ENCODE assay signal across 8 mouse cellular contexts in genomic region chr1:55025656-55026430, GRCm38 (mm10). TPM values are rescaled to one million over a fixed set of nuclear protein-coding genes. Genes with fewer than 3 reads are reported as not detected.
DNase-seq lines count a peak whose midpoint lies in the region; ATAC-seq and TF ChIP-seq lines count a peak whose summit lies in the region.

No protein-coding gene starts in this region.

- peak overlapping the region; percentile 95 for H3K9ac ChIP-seq in kidney, embryonic 15.5 days
- peak overlapping the region; percentile 99 for H3K9ac ChIP-seq in heart, embryonic 12.5 days
- H3K9ac ChIP-seq in limb, embryonic 14.5 days (ENCODE audit: low read depth, low read length, severe bottlenecking) = peak overlapping the region; percentile 98
- H3K9ac ChIP-seq in neural tube, embryonic 14.5 days (replicated peaks; ENCODE audit: low read depth, low read length) = peak overlapping the region; percentile 97

- no peak for ATAC-seq in kidney, embryonic 15.5 days (replicated peaks; ENCODE audit: low FRiP score)
- ATAC-seq in heart, embryonic 12.5 days (ENCODE audit: insufficient number of reproducible peaks, low FRiP score) = no peak
- no peak for ATAC-seq in limb, embryonic 14.5 days (ENCODE audit: low FRiP score, low read depth)
- no peak for ATAC-seq in neural tube, embryonic 14.5 days (ENCODE audit: low read depth)

- peaks cover 8% of the 10 kb centered on the region for H3K4me1 ChIP-seq in kidney, embryonic 15.5 days
- peaks cover 11% of the 10 kb centered on the region for H3K4me1 ChIP-seq in heart, embryonic 12.5 days (replicated peaks)
- H3K4me1 ChIP-seq in limb, embryonic 14.5 days (ENCODE audit: control insufficient read depth, insufficient read depth, low read length) = peaks cover 5% of the 10 kb centered on the region; the same call in 1 of the 2 replicates
- peaks cover 8% of the 10 kb centered on the region for H3K4me1 ChIP-seq in neural tube, embryonic 14.5 days (ENCODE audit: control insufficient read depth, insufficient read depth, low read length)

- TF ChIP-seq POLR2A in limb, embryonic 14.5 days (IDR thresholded peaks at IDR 0.05; ENCODE audit: borderline replicate concordance, extremely low read depth, insufficient read depth, insufficient read length) = no peak

- peaks cover 9% of the 10 kb centered on the region; the same call in 1 of the 2 replicates for H3K36me3 ChIP-seq in kidney, embryonic 15.5 days
- 0 out of 2 replicates have a peak, but pooled peaks cover 4% of the 10 kb centered on the region for H3K36me3 ChIP-seq in heart, embryonic 12.5 days
- no peaks in the 10 kb centered on the region for H3K36me3 ChIP-seq in limb, embryonic 14.5 days (ENCODE audit: control insufficient read depth, insufficient read depth, low read length)
- H3K36me3 ChIP-seq in neural tube, embryonic 14.5 days (ENCODE audit: control insufficient read depth, insufficient read depth, low read length) = no peaks in the 10 kb centered on the region

- no peaks in the 10 kb centered on the region for H3K9me3 ChIP-seq in kidney, embryonic 15.5 days (replicated peaks)
- no peaks in the 10 kb centered on the region for H3K9me3 ChIP-seq in heart, embryonic 12.5 days (replicated peaks)
- no peaks in the 10 kb centered on the region for H3K9me3 ChIP-seq in limb, embryonic 14.5 days (ENCODE audit: control insufficient read depth, low read length)
- no peaks in the 10 kb centered on the region for H3K9me3 ChIP-seq in neural tube, embryonic 14.5 days (ENCODE audit: control insufficient read depth, low read length)

- peak overlapping the region; percentile 71 for H3K4me2 ChIP-seq in kidney, embryonic 15.5 days
- H3K4me2 ChIP-seq in heart, embryonic 12.5 days = peak overlapping the region; percentile 86
- peak overlapping the region; percentile 79 for H3K4me2 ChIP-seq in limb, embryonic 14.5 days (replicated peaks; ENCODE audit: low read depth, low read length, severe bottlenecking)
- peak overlapping the region; percentile 54 for H3K4me2 ChIP-seq in neural tube, embryonic 14.5 days (ENCODE audit: low read depth, low read length)

- H3K4me3 ChIP-seq in kidney, embryonic 15.5 days (replicated peaks) = peak overlapping the region; percentile 87
- H3K4me3 ChIP-seq in heart, embryonic 12.5 days = peak overlapping the region; percentile 96
- peak overlapping the region; percentile 98 for H3K4me3 ChIP-seq in limb, embryonic 14.5 days (replicated peaks; ENCODE audit: low read length)
- peak overlapping the region; percentile 100 for H3K4me3 ChIP-seq in neural tube, embryonic 14.5 days (ENCODE audit: low read depth, low read length)

- peak overlapping the region; percentile 91; the same call in 1 of the 2 replicates for H3K27ac ChIP-seq in kidney, embryonic 15.5 days
- peak overlapping the region; percentile 94; the same call in 1 of the 2 replicates for H3K27ac ChIP-seq in heart, embryonic 12.5 days (ENCODE audit: poor library complexity, severe bottlenecking)
- peak overlapping the region; percentile 93; the same call in 1 of the 2 replicates for H3K27ac ChIP-seq in limb, embryonic 14.5 days (replicated peaks; ENCODE audit: low read depth, low read length)
- no peak overlapping the region for H3K27ac ChIP-seq in neural tube, embryonic 14.5 days (ENCODE audit: low read depth, low read length)

- no peak for DNase-seq in kidney, postnatal 25 days
- DNase-seq in CD4-positive helper T cell, adult 2 months (ENCODE audit: low read depth, low spot score) = peak; percentile 51
- peak; percentile 31 for DNase-seq in c-Kit-negative CD71-positive TER-119-positive erythroid progenitor cells, embryonic 14.5 days (ENCODE audit: low read depth, low spot score)
- DNase-seq in limb, embryonic 14.5 days (ENCODE audit: low spot score) = no peak
- DNase-seq in cerebellum, postnatal 14 days = no peak

- 7% methylated on average over 10 of the region's 10 CpGs for WGBS in kidney, embryonic 15.5 days
- WGBS in heart, embryonic 12.5 days = 8% methylated on average over 10 of the region's 10 CpGs
- WGBS in limb, embryonic 14.5 days = 10% methylated on average over 10 of the region's 10 CpGs
- WGBS in neural tube, embryonic 14.5 days = 13% methylated on average over 10 of the region's 10 CpGs

- H3K27me3 ChIP-seq in kidney, embryonic 15.5 days = no peaks in the 10 kb centered on the region
- H3K27me3 ChIP-seq in heart, embryonic 12.5 days (replicated peaks) = no peaks in the 10 kb centered on the region
- H3K27me3 ChIP-seq in limb, embryonic 14.5 days (ENCODE audit: control insufficient read depth, insufficient read depth, low read length) = no peaks in the 10 kb centered on the region
- H3K27me3 ChIP-seq in neural tube, embryonic 14.5 days (ENCODE audit: control insufficient read depth, insufficient read depth, low read length) = no peaks in the 10 kb centered on the region; the same call in 1 of the 2 replicates

RNA-seq across cellular contexts. Expression of gene Sf3b1, which starts 1.4 kb away (rescaled TPM):
- 301 and 326 TPM in 2 replicates for polyA plus RNA-seq in kidney, embryonic 15.5 days (2015; fragmentation: Nextera tagmentation; extraction: Ambion mirVana)
- 208 and 217 TPM in 2 replicates for polyA plus RNA-seq in heart, embryonic 12.5 days (2016; fragmentation: Nextera tagmentation; extraction: Ambion mirVana)
- 181 and 211 TPM in 2 replicates for polyA plus RNA-seq in limb, embryonic 14.5 days (2012; rRNA removed)
- polyA plus RNA-seq in limb, embryonic 14.5 days (2014; fragmentation: Nextera tagmentation; extraction: Ambion mirVana) = 313 and 324 TPM in 2 replicates
- 332 and 341 TPM in 2 replicates for polyA plus RNA-seq in neural tube, embryonic 14.5 days (2014; fragmentation: Nextera tagmentation; extraction: Ambion mirVana)

RNA-seq across cellular contexts. Expression of gene Coq10b, which starts 26.7 kb away (rescaled TPM):
- 14.7 and 16.4 TPM in 2 replicates for polyA plus RNA-seq in kidney, embryonic 15.5 days (2015; fragmentation: Nextera tagmentation; extraction: Ambion mirVana)
- polyA plus RNA-seq in heart, embryonic 12.5 days (2016; fragmentation: Nextera tagmentation; extraction: Ambion mirVana) = 23.1 and 25.3 TPM in 2 replicates
- polyA plus RNA-seq in limb, embryonic 14.5 days (2012; rRNA removed) = 12.2 and 13.0 TPM in 2 replicates
- polyA plus RNA-seq in limb, embryonic 14.5 days (2014; fragmentation: Nextera tagmentation; extraction: Ambion mirVana) = 19.1 and 21.2 TPM in 2 replicates
- 32.5 and 33.9 TPM in 2 replicates for polyA plus RNA-seq in neural tube, embryonic 14.5 days (2014; fragmentation: Nextera tagmentation; extraction: Ambion mirVana)

Comparison
In these comparisons a context has a peak if more than half of its experiments do, and no peak if none do; other contexts are left out.
1. DNase-seq: peak in CD4-positive helper T cell, adult 2 months (single experiment) and c-Kit-negative CD71-positive TER-119-positive erythroid progenitor cells, embryonic 14.5 days (single experiment); none in kidney, postnatal 25 days (0 of 2), limb, embryonic 14.5 days (single experiment) and cerebellum, postnatal 14 days (0 of 2).
2. Peak in every context shown above with its lines, with median percentiles within 50 percentile points of each other: H3K4me2 ChIP-seq, H3K4me3 ChIP-seq and H3K9ac ChIP-seq.